Mouse (Mus musculus): Measurements from ENCODE around the gene Crcp. TPM values are rescaled to one million over a fixed set of nuclear protein-coding genes. Genes with fewer than 3 reads are reported as not detected.

Crcp gene
- polyA plus RNA-seq, 1 experiment from 2014 or later = 20.8 TPM

DNA sequence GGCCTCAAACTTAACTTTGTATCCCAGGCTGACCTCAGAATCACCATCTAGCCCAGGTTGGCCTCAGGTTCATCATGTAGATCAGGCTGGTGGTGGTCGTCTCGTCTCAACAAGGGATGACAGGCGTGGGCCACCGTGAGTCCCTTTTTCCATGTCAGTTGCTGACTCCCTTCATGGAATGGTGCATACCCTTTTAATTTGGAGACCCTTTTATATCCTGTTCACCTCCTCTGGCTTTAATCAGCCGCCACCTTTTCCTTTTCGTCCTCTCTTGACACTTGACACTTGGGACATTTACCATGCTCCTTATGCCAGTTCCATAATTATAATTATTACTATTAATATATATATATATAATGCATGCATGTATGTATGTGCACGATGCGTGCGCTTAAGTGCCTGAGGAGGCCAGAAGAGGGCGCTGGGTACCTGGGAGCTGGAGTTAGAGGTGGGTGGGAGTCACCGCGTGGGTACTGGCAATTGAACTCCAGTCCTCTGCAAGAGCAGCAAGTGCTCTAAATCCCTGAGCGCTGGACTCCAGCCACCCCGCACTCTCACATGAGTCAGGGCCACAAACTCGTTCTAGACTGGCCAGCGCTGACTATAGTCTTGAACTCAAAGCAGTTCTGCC lies 51.1 kb downstream of the Crcp start:
- Histone ChIP-seq H3K9me3 (ENCODE audit: low read length) (no peaks in the 10 kb centered on the region), H3K27me3 (ENCODE audit: insufficient read depth, low read length) (no peaks in the 10 kb centered on the region), H3K27ac (ENCODE audit: low read depth) (no peak overlapping the region), H3K9ac (replicated peaks) (peak overlapping the region; percentile 80), H3K4me1 (ENCODE audit: insufficient read depth) (peaks cover 20% of the 10 kb centered on the region), H3K4me2 (ENCODE audit: low read depth, low read length) (peak overlapping the region; percentile 97), H3K36me3 (replicated peaks; ENCODE audit: insufficient read depth, low read length) (no peaks in the 10 kb centered on the region), H3K4me3 (ENCODE audit: low read depth, low read length) (peak overlapping the region; percentile 76)
- TF ChIP-seq EP300 (IDR thresholded peaks at IDR 0.05; ENCODE audit: low read depth) (no peak), CTCF (IDR thresholded peaks at IDR 0.05; ENCODE audit: low read depth) (peak; percentile 32)
- WGBS (ENCODE audit: insufficient replicate concordance) = 76% methylated on average over 16 of the region's 16 CpGs
- ATAC-seq = no peak
- no peak for DNase-seq

DNA sequence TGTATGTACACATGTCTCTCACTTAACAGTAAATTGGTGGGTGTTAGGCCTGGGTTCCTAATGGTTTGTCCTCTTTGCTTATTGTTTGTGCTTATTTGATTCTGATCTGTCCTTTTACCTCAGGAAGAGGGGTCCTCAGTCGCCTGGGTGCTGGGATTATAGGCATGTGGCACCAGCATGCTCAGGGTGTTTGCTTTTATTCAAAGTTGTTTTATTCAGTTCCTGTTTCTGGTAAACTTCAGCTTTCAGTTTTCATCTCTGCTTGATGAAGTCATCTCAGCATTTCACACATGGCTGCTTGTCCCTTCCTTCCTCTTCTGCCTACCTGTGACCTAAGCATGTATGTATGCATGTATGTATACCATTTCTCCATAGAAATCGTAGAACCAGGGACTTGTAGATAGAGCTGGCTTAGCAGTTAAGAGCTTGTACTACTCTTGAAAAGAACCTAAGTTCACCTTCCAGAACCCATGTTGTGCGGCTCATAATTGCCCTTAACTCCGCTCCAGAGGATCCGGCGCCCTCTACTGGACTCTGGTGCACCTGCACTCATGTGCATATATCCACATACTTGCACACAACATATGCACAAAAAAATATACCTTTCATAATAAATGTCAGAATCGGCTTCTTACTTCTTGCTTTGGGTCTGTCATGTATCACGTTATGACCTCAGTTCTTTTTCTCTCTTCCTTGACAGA lies 52.2 kb downstream of the Crcp start:
- Histone ChIP-seq H3K9me3 (ENCODE audit: low read length) (no peaks in the 10 kb centered on the region), H3K27ac (ENCODE audit: low read depth) (no peak overlapping the region), H3K36me3 (replicated peaks; ENCODE audit: insufficient read depth, low read length) (no peaks in the 10 kb centered on the region), H3K4me3 (ENCODE audit: low read depth, low read length) (no peak overlapping the region), H3K4me1 (ENCODE audit: insufficient read depth) (peaks cover 20% of the 10 kb centered on the region), H3K27me3 (ENCODE audit: insufficient read depth, low read length) (no peaks in the 10 kb centered on the region), H3K4me2 (ENCODE audit: low read depth, low read length) (no peak overlapping the region), H3K9ac (replicated peaks) (no peak overlapping the region)
- 86% methylated on average over 8 of the region's 8 CpGs for WGBS (ENCODE audit: insufficient replicate concordance)
- DNase-seq = peak; percentile 35
- ATAC-seq = no peak
- TF ChIP-seq EP300 (IDR thresholded peaks at IDR 0.05; ENCODE audit: low read depth) (no peak), CTCF (IDR thresholded peaks at IDR 0.05; ENCODE audit: low read depth) (peak; percentile 58)

DNA sequence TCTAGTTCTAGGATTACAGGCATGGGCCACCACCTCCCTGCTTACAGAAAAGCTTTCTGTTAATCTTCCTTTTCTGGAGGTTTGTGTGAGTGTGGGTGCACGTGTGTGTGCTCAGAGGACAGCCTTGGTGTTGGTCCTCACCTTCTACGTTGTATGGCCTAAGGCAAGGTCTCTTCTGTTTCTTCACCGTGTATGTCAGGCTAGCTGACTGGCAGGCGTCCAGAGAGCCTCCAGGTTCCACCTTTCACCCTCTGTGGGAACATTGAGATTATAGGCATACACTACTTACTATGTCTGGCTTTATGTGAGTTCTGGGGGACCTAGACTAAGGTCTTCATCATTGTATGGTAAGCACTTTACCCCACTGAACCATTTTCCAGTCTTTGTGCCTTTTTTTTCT lies 53.3 kb downstream of the Crcp start:
- Histone ChIP-seq H3K4me2 (ENCODE audit: low read depth, low read length) (no peak overlapping the region), H3K27me3 (ENCODE audit: insufficient read depth, low read length) (no peaks in the 10 kb centered on the region), H3K4me3 (ENCODE audit: low read depth, low read length) (no peak overlapping the region), H3K36me3 (replicated peaks; ENCODE audit: insufficient read depth, low read length) (no peaks in the 10 kb centered on the region), H3K4me1 (ENCODE audit: insufficient read depth) (peaks cover 20% of the 10 kb centered on the region), H3K9ac (replicated peaks) (no peak overlapping the region), H3K9me3 (ENCODE audit: low read length) (no peaks in the 10 kb centered on the region), H3K27ac (ENCODE audit: low read depth) (no peak overlapping the region)
- no peak for ATAC-seq
- TF ChIP-seq EP300 (IDR thresholded peaks at IDR 0.05; ENCODE audit: low read depth) (no peak), CTCF (IDR thresholded peaks at IDR 0.05; ENCODE audit: low read depth) (no peak)
- DNase-seq = peak; percentile 52
- WGBS (ENCODE audit: insufficient replicate concordance) = 47% methylated on average over 4 of the region's 4 CpGs

GRCm38 (mm10) chr5:130084271-130084670 lies 55.2 kb downstream of the Crcp start:
- H3K4me1 ChIP-seq (ENCODE audit: insufficient read depth) = peaks cover 14% of the 10 kb centered on the region
- TF ChIP-seq EP300 (IDR thresholded peaks at IDR 0.05; ENCODE audit: low read depth) (no peak), CTCF (IDR thresholded peaks at IDR 0.05; ENCODE audit: low read depth) (no peak)
- no peak for DNase-seq
- H3K9me3 ChIP-seq (ENCODE audit: low read length) = no peaks in the 10 kb centered on the region
- WGBS (ENCODE audit: insufficient replicate concordance) = 71% methylated on average over 3 of the region's 3 CpGs
- H3K27ac ChIP-seq (ENCODE audit: low read depth) = no peak overlapping the region
- no peak overlapping the region for H3K9ac ChIP-seq (replicated peaks)
- H3K27me3 ChIP-seq (ENCODE audit: insufficient read depth, low read length) = no peaks in the 10 kb centered on the region
- no peak overlapping the region for H3K4me2 ChIP-seq (ENCODE audit: low read depth, low read length)
- H3K36me3 ChIP-seq (replicated peaks; ENCODE audit: insufficient read depth, low read length) = no peaks in the 10 kb centered on the region
- H3K4me3 ChIP-seq (ENCODE audit: low read depth, low read length) = no peak overlapping the region
- ATAC-seq = no peak

- Histone ChIP-seq H3K9me3 (ENCODE audit: low read length) (no peaks in the 10 kb centered on the region), H3K4me2 (ENCODE audit: low read depth, low read length) (no peak overlapping the region), H3K4me3 (ENCODE audit: low read depth, low read length) (no peak overlapping the region), H3K9ac (replicated peaks) (no peak overlapping the region), H3K27me3 (ENCODE audit: insufficient read depth, low read length) (no peaks in the 10 kb centered on the region), H3K4me1 (ENCODE audit: insufficient read depth) (peaks cover 16% of the 10 kb centered on the region; the same call in 1 of the 2 replicates), H3K27ac (ENCODE audit: low read depth) (no peak overlapping the region), H3K36me3 (replicated peaks; ENCODE audit: insufficient read depth, low read length) (no peaks in the 10 kb centered on the region)
- DNase-seq (no peak), ATAC-seq (no peak)
- WGBS (ENCODE audit: insufficient replicate concordance) = 81% methylated on average over 7 of the region's 7 CpGs
- TF ChIP-seq EP300 (IDR thresholded peaks at IDR 0.05; ENCODE audit: low read depth) = no peak
- TF ChIP-seq CTCF (IDR thresholded peaks at IDR 0.05; ENCODE audit: low read depth) = no peak
Measured at GRCm38 (mm10) chr5:130088008-130088407, 58.9 kb downstream of the Crcp start.

DNA sequence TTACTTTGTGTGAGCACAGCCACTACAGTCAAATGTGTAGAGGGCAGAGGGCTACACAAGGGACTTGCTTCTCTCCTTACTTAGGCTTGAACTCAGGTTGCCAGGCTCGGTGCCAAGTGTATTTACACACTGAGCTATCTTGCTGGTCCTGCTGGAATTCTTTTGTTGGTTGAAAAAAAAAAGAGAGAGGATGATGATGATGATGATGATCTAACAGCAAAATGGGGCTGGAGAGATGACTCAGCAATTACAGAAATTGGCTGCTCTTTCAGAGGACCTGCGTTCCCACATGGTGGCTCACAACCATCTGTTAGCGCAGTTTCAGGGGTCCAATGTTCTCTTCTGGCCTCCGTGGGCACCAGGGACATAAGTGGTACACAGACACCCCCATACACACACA lies 59.5 kb downstream of the Crcp start:
- Histone ChIP-seq H3K9ac (replicated peaks) (no peak overlapping the region), H3K4me1 (ENCODE audit: insufficient read depth) (peaks cover 16% of the 10 kb centered on the region; the same call in 1 of the 2 replicates), H3K9me3 (ENCODE audit: low read length) (no peaks in the 10 kb centered on the region), H3K27ac (ENCODE audit: low read depth) (no peak overlapping the region), H3K36me3 (replicated peaks; ENCODE audit: insufficient read depth, low read length) (no peaks in the 10 kb centered on the region), H3K4me3 (ENCODE audit: low read depth, low read length) (no peak overlapping the region), H3K27me3 (ENCODE audit: insufficient read depth, low read length) (no peaks in the 10 kb centered on the region), H3K4me2 (ENCODE audit: low read depth, low read length) (no peak overlapping the region)
- WGBS (ENCODE audit: insufficient replicate concordance) = 73% methylated on average over 4 of the region's 4 CpGs
- TF ChIP-seq EP300 (IDR thresholded peaks at IDR 0.05; ENCODE audit: low read depth) (no peak), CTCF (IDR thresholded peaks at IDR 0.05; ENCODE audit: low read depth) (no peak)
- ATAC-seq (no peak), DNase-seq (no peak)

Measured in liver, postnatal 0 days (tissue).